Mouse (Mus musculus): ENCODE data around the gene Cdk7. TPM values are rescaled to one million over a fixed set of nuclear protein-coding genes. Genes with fewer than 3 reads are reported as not detected.

Gene Cdk7
- polyA plus RNA-seq, 1 experiment from 2014 or later, result 91.4 TPM

GRCm38 (mm10) chr13:100724051-100724754 lies 6.5 kb downstream of the Cdk7 start:
- 73% methylated on average over 7 of the region's 7 CpGs for WGBS
- no peak for ATAC-seq (ENCODE audit: insufficient number of reproducible peaks, low FRiP score, low TSS enrichment, low read depth)
- no peaks in the 10 kb centered on the region for H3K9me3 ChIP-seq
- no peak overlapping the region for H3K4me2 ChIP-seq
- peaks cover 55% of the 10 kb centered on the region for H3K36me3 ChIP-seq
- H3K27ac ChIP-seq, result no peak overlapping the region
- no peak overlapping the region for H3K4me3 ChIP-seq
- H3K9ac ChIP-seq, result no peak overlapping the region
- H3K4me1 ChIP-seq, result peaks cover 17% of the 10 kb centered on the region
- no peaks in the 10 kb centered on the region for H3K27me3 ChIP-seq

GRCm38 (mm10) chr13:100721656-100722055 lies 9.1 kb downstream of the Cdk7 start:
- Histone ChIP-seq H3K4me3 (no peak overlapping the region), H3K4me1 (peaks cover 4% of the 10 kb centered on the region; the same call in 1 of the 2 replicates), H3K9ac (no peak overlapping the region), H3K36me3 (peaks cover 59% of the 10 kb centered on the region), H3K9me3 (no peaks in the 10 kb centered on the region), H3K27me3 (no peaks in the 10 kb centered on the region), H3K4me2 (no peak overlapping the region), H3K27ac (no peak overlapping the region)
- 88% methylated on average over 5 of the region's 5 CpGs for WGBS
- ATAC-seq (ENCODE audit: insufficient number of reproducible peaks, low FRiP score, low TSS enrichment, low read depth), result no peak

DNA sequence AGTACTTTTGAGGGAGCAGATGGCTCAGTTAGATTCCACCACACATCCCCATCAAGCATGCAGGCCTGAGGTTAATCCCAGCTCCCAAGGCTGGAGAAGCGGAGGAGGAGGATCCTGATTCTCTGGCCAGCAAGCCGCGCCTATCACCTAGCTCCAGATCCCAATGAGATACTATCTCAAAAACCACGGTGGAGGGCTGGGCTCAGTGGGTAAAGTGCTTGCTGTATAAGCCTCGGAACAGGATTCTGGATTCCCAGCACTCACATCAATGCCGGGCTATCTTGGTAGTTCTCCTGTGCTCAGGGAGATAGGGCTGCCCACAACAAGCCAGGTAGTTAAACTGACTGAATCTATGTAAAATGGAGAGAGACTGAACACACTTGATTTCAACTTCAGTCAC lies 15.3 kb downstream of the Cdk7 start:
- 92% methylated on average over 6 of the region's 6 CpGs for WGBS
- Histone ChIP-seq H3K4me3 (no peak overlapping the region), H3K9ac (no peak overlapping the region), H3K27me3 (no peaks in the 10 kb centered on the region), H3K36me3 (peaks cover 82% of the 10 kb centered on the region), H3K27ac (no peak overlapping the region), H3K4me1 (no peaks in the 10 kb centered on the region), H3K9me3 (no peaks in the 10 kb centered on the region), H3K4me2 (no peak overlapping the region)
- no peak for ATAC-seq (ENCODE audit: insufficient number of reproducible peaks, low FRiP score, low TSS enrichment, low read depth)

DNA sequence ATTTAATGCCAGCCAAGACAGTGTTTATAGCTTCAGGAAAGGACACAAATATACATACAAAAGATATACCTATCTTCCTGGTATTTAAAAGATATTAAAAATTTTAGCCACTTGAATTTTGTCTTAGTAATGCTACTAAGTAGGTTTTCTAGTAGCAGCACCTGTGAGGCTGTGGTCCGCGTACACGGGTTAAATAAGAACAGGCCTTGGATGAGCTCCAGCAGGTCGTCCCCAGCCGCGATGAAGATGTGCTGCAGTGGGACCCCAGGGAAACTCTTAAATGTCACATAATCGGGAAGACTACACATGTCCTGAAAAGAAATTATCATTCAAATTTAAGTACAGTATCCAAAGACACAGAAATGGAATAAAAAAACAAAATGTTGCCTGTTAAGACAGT lies 24.5 kb downstream of the Cdk7 start:
- Histone ChIP-seq H3K9ac (no peak overlapping the region), H3K4me3 (no peak overlapping the region), H3K36me3 (peaks cover 89% of the 10 kb centered on the region), H3K4me1 (no peaks in the 10 kb centered on the region), H3K9me3 (no peaks in the 10 kb centered on the region), H3K27me3 (no peaks in the 10 kb centered on the region), H3K4me2 (no peak overlapping the region), H3K27ac (no peak overlapping the region)
- no peak for ATAC-seq (ENCODE audit: insufficient number of reproducible peaks, low FRiP score, low TSS enrichment, low read depth)
- WGBS, result 96% methylated on average over 7 of the region's 7 CpGs

DNA sequence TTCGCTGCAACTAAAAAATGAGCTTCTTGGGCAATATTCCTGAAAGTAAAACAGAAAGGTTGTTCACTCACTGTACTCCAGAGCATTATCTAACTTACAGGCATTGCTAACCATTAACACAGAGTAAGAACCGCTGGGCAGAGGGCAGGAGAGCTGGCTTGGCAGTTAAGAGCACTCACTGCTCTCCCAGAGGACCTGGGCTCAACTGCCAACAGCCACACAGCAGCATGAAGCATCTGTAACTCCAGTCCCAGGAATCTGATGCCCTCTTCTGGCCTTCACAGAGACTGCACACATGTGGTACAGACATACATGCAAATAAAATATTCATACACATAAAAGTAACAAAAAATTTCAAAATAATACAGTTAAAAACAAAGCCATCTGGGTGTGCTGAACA lies 27.3 kb downstream of the Cdk7 start:
- no peak overlapping the region for H3K9ac ChIP-seq
- no peak for ATAC-seq (ENCODE audit: insufficient number of reproducible peaks, low FRiP score, low TSS enrichment, low read depth)
- H3K4me2 ChIP-seq, result no peak overlapping the region
- H3K27ac ChIP-seq, result no peak overlapping the region
- 97% methylated on average over 2 of the region's 2 CpGs for WGBS
- H3K27me3 ChIP-seq, result no peaks in the 10 kb centered on the region
- H3K4me1 ChIP-seq, result no peaks in the 10 kb centered on the region
- peaks cover 90% of the 10 kb centered on the region for H3K36me3 ChIP-seq
- no peaks in the 10 kb centered on the region for H3K9me3 ChIP-seq
- H3K4me3 ChIP-seq, result no peak overlapping the region

DNA sequence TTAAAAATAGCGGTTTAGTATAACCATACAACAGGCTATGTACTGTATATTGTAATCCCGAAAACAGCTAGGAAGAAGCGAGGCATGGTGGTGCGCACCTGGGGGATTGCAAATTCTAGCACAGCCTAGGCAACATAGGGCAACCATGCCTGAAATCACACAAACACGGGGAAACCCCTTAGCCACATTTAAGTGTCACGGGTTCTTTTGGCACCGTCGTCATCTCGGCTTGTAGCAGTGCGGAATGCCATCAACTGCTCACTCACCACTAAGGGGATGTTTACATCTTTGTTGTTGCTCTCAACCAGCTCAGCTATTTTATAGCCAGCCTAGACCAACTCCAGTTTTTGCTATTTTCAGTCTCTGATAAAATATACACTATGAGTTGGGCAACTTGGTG lies 31.9 kb downstream of the Cdk7 start:
- no peaks in the 10 kb centered on the region for H3K9me3 ChIP-seq
- H3K27me3 ChIP-seq, result no peaks in the 10 kb centered on the region
- ATAC-seq (ENCODE audit: insufficient number of reproducible peaks, low FRiP score, low TSS enrichment, low read depth), result no peak
- no peak overlapping the region for H3K4me2 ChIP-seq
- peaks cover 74% of the 10 kb centered on the region for H3K36me3 ChIP-seq
- no peak overlapping the region for H3K4me3 ChIP-seq
- H3K27ac ChIP-seq, result no peak overlapping the region
- no peak overlapping the region for H3K9ac ChIP-seq
- H3K4me1 ChIP-seq, result no peaks in the 10 kb centered on the region
- WGBS, result 95% methylated on average over 10 of the region's 10 CpGs

- Histone ChIP-seq H3K36me3 (peaks cover 62% of the 10 kb centered on the region), H3K9ac (no peak overlapping the region), H3K27ac (no peak overlapping the region), H3K9me3 (no peaks in the 10 kb centered on the region), H3K27me3 (no peaks in the 10 kb centered on the region), H3K4me2 (no peak overlapping the region), H3K4me3 (no peak overlapping the region), H3K4me1 (no peaks in the 10 kb centered on the region)
- ATAC-seq (ENCODE audit: insufficient number of reproducible peaks, low FRiP score, low TSS enrichment, low read depth), result no peak
- WGBS, result 94% methylated on average over 3 of the region's 3 CpGs
Observed at GRCm38 (mm10) chr13:100697541-100697940, 33.2 kb downstream of the Cdk7 start.

- Histone ChIP-seq H3K36me3 (no peaks in the 10 kb centered on the region), H3K9me3 (no peaks in the 10 kb centered on the region), H3K9ac (no peak overlapping the region), H3K4me1 (no peaks in the 10 kb centered on the region), H3K27me3 (no peaks in the 10 kb centered on the region), H3K4me3 (no peak overlapping the region), H3K27ac (no peak overlapping the region), H3K4me2 (no peak overlapping the region)
- ATAC-seq (ENCODE audit: insufficient number of reproducible peaks, low FRiP score, low TSS enrichment, low read depth), result no peak
- 61% methylated on average over 7 of the region's 7 CpGs for WGBS
Observed at GRCm38 (mm10) chr13:100687513-100687912, 43.2 kb downstream of the Cdk7 start.

DNA sequence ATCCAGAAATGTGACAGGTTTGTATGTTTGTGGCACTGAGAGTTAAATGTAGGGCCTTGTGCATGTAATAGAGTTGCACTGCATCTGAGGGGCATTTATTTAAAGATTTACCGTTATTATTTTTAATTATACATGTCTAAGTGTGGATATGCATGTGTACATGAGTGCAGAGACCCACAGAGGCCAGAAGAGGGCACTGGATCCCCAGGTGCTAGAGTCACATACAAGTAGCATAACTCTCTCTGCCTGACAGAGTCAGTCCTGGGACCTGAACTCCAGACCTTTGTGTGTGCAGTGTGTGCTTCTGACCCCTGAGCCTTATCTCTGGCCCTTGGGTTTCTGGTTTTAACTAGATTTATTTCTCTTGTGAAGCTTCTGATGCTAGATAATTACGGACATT lies 46.4 kb downstream of the Cdk7 start:
- Histone ChIP-seq H3K9ac (no peak overlapping the region), H3K4me2 (no peak overlapping the region), H3K4me1 (no peaks in the 10 kb centered on the region), H3K27ac (no peak overlapping the region), H3K36me3 (no peaks in the 10 kb centered on the region), H3K4me3 (no peak overlapping the region), H3K9me3 (no peaks in the 10 kb centered on the region), H3K27me3 (no peaks in the 10 kb centered on the region)
- no peak for ATAC-seq (ENCODE audit: insufficient number of reproducible peaks, low FRiP score, low TSS enrichment, low read depth)
- 68% methylated on average over 2 of the region's 2 CpGs for WGBS

GRCm38 (mm10) chr13:100682837-100683236 lies 47.9 kb downstream of the Cdk7 start:
- H3K9ac ChIP-seq, result no peak overlapping the region
- no peaks in the 10 kb centered on the region for H3K9me3 ChIP-seq
- no peak for ATAC-seq (ENCODE audit: insufficient number of reproducible peaks, low FRiP score, low TSS enrichment, low read depth)
- no peaks in the 10 kb centered on the region for H3K27me3 ChIP-seq
- no peak overlapping the region for H3K4me3 ChIP-seq
- H3K36me3 ChIP-seq, result no peaks in the 10 kb centered on the region
- no peak overlapping the region for H3K4me2 ChIP-seq
- H3K27ac ChIP-seq, result no peak overlapping the region
- H3K4me1 ChIP-seq, result no peaks in the 10 kb centered on the region
- WGBS, result 68% methylated on average over 2 of the region's 2 CpGs

- no peak for ATAC-seq (ENCODE audit: insufficient number of reproducible peaks, low FRiP score, low TSS enrichment, low read depth)
- no peak overlapping the region for H3K9ac ChIP-seq
- H3K9me3 ChIP-seq, result no peaks in the 10 kb centered on the region
- H3K4me3 ChIP-seq, result no peak overlapping the region
- H3K4me2 ChIP-seq, result no peak overlapping the region
- WGBS, result 90% methylated on average over 8 of the region's 8 CpGs
- no peak overlapping the region for H3K27ac ChIP-seq
- H3K36me3 ChIP-seq, result no peaks in the 10 kb centered on the region
- H3K27me3 ChIP-seq, result no peaks in the 10 kb centered on the region
- H3K4me1 ChIP-seq, result no peaks in the 10 kb centered on the region
Observed at GRCm38 (mm10) chr13:100681615-100682014, 49.1 kb downstream of the Cdk7 start.

GRCm38 (mm10) chr13:100675936-100676635 lies 54.7 kb downstream of the Cdk7 start:
- ATAC-seq (ENCODE audit: insufficient number of reproducible peaks, low FRiP score, low TSS enrichment, low read depth), result no peak
- no peak overlapping the region for H3K9ac ChIP-seq
- no peaks in the 10 kb centered on the region for H3K27me3 ChIP-seq
- no peaks in the 10 kb centered on the region for H3K9me3 ChIP-seq
- H3K27ac ChIP-seq, result no peak overlapping the region
- H3K4me3 ChIP-seq, result no peak overlapping the region
- no peak overlapping the region for H3K4me2 ChIP-seq
- H3K4me1 ChIP-seq, result no peaks in the 10 kb centered on the region
- WGBS, result 86% methylated on average over 15 of the region's 15 CpGs
- no peaks in the 10 kb centered on the region for H3K36me3 ChIP-seq
